Mouse (Mus musculus): Measurements from ENCODE around the gene Gm7579. TPM values are rescaled to one million over a fixed set of nuclear protein-coding genes. Genes with fewer than 3 reads are reported as not detected.
"Not testable (repeated sequence)": the region's sequence is repeated elsewhere in the genome, so short reads cannot be mapped to it uniquely, and the experiment has no call there.

The Gm7579 gene
- polyA plus RNA-seq, 1 experiment from 2014 or later = not detected

DNA sequence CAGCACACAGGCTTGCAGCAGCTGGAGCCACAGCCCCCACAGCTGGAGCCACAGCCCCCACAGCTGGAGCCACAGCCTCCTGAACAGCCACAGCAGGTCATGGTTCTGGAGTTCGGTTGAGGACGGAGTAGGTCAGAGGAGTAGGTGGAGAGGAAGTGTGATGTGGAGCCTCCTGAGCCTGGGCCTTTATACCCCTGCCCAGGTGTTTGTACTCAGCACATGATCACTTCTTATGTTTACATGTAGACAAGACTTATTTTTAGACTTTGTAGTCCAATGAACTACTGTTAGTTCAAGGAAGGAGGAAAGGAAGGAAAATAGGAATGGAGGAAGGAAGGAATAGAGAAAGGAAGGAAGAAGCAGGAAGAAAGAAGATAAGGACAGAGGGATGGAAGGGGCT lies 29.3 kb downstream of the Gm7579 start, which contains the start of gene Gm40460:
Gene Gm40460, minus strand, starts transcription at position 101 of the 400 bp plus-strand sequence.
- 48% methylated on average over 2 of the region's 2 CpGs for WGBS (ENCODE audit: missing documents)
- no peak within 1 kb of the TSS for H3K4me3 ChIP-seq (ENCODE audit: inconsistent target)
- H3K27ac ChIP-seq = no peak within 1 kb of the TSS
- H3K79me2 ChIP-seq (ENCODE audit: inconsistent target) = no peaks in the 10 kb centered on the region
- H3K36me3 ChIP-seq (ENCODE audit: inconsistent target) = no peaks in the 10 kb centered on the region

DNA sequence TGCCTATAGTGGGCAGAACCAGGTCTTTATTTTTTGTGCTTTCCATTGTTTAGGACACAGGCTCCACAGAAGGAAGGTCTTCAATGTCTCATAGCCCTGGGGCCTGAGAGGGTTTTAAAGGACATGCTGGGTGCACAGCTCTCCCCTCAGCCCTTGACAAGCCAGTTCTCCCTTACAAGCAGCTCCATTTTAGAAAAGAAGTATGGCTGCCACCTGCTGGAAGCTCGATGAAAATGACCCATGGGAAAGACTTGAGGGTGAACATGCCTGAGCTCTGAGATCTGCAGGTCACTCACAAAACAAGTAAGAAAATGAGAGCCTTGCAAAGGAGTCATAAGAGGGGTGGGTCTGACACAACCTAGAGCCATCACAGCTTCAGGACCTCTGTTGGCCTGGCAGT lies 38.2 kb downstream of the Gm7579 start:
- no peak overlapping the region for H3K4me3 ChIP-seq (ENCODE audit: inconsistent target)
- no peak overlapping the region for H3K27ac ChIP-seq
- H3K36me3 ChIP-seq (ENCODE audit: inconsistent target) = no peaks in the 10 kb centered on the region
- WGBS (ENCODE audit: missing documents) = 0% methylated on average over 1 of the region's 1 CpGs
- H3K79me2 ChIP-seq (ENCODE audit: inconsistent target) = no peaks in the 10 kb centered on the region

DNA sequence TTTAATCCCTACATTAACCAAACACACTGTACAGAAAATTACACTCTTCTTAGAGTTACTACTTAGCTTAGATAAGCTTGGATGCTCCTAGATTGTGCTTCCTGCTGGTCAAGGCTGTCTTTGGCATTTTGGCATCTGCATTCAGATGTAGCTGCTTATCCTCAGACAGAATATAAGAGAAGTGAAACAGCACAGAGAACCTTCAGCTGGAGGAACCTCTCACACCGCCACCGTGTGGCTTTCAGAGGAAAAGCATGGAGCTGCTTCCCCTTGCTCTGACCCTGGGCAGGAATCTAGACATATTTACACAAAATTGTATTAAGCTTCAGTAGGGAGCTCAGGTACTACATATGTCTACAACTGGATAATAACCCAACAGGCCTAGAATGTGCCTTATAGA lies 43.9 kb downstream of the Gm7579 start:
- H3K79me2 ChIP-seq (ENCODE audit: inconsistent target) = no peaks in the 10 kb centered on the region
- 4% methylated on average over 2 of the region's 2 CpGs for WGBS (ENCODE audit: missing documents)
- H3K4me3 ChIP-seq (ENCODE audit: inconsistent target) = no peak overlapping the region
- no peak overlapping the region for H3K27ac ChIP-seq
- no peaks in the 10 kb centered on the region for H3K36me3 ChIP-seq (ENCODE audit: inconsistent target)

DNA sequence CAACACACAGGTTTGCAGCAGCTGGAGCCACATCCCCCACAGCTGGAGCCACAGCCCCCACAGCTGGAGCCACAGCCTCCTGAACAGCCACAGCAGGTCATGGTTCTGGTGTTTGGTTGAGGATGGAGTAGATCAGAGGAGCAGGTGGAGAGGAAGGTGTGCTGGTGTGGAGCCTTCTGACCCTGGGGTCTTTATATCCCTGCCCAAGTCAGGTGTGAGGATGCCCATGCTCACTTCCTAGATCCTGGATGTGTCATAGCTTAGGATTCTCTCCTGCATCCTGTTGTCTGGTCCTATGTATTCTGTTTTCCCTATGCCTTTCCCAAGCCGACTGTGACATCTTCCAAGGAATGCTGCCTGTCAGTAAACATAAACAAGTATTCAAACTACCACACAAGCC lies 46.6 kb downstream of the Gm7579 start, which contains the start of gene Gm2431:
Gene Gm2431, minus strand, starts transcription at position 101 of the 400 bp plus-strand sequence.
- H3K79me2 ChIP-seq (ENCODE audit: inconsistent target); H3K4me3 ChIP-seq (ENCODE audit: inconsistent target); H3K27ac ChIP-seq; H3K36me3 ChIP-seq (ENCODE audit: inconsistent target): not testable (repeated sequence)
- WGBS (ENCODE audit: missing documents) = 29% methylated on average over 1 of the region's 1 CpGs

Other genes with a start within 250 kb of the Gm7579 start
- gene Mob2, start 150.8 kb upstream of the Gm7579 start, polyA plus RNA-seq (2018) = 22.8 to 35.4 TPM (median 31.3 TPM) in 3 replicates
- gene Dusp8, start 116.0 kb upstream of the Gm7579 start, polyA plus RNA-seq (2018) = 0.22 to 1.2 TPM (median 0.47 TPM) in 3 replicates
- gene Gm45618, start 91.1 kb upstream of the Gm7579 start, polyA plus RNA-seq (2018) = not detected in 3 replicates
- not detected in 3 replicates for gene Gm39115, start 75.8 kb upstream of the Gm7579 start, polyA plus RNA-seq (2018)
- not detected in 3 replicates for gene Gm45337, start 67.3 kb upstream of the Gm7579 start, polyA plus RNA-seq (2018)
- not detected in 3 replicates for gene Gm29735, start 54.7 kb upstream of the Gm7579 start, polyA plus RNA-seq (2018)
- not detected in 3 replicates for gene Gm4553, start 46.1 kb upstream of the Gm7579 start, polyA plus RNA-seq (2018)
- gene Krtap5-2, start 35.9 kb upstream of the Gm7579 start, polyA plus RNA-seq (2018) = not detected in 3 replicates
- not detected in 3 replicates for gene Gm10153, start 21.5 kb upstream of the Gm7579 start, polyA plus RNA-seq (2018)
- gene Krtap5-3, start 10.5 kb upstream of the Gm7579 start, polyA plus RNA-seq (2018) = not detected in 3 replicates
- not detected in 3 replicates for gene Krtap5-5, start 18.1 kb downstream of the Gm7579 start, polyA plus RNA-seq (2018)
- gene Gm40460, start 29.2 kb downstream of the Gm7579 start, polyA plus RNA-seq (2018) = not detected in 3 replicates
- gene Gm2431, start 46.5 kb downstream of the Gm7579 start, polyA plus RNA-seq (2018) = not detected in 3 replicates
- not detected in 3 replicates for gene Gm4559, start 62.5 kb downstream of the Gm7579 start, polyA plus RNA-seq (2018)
- gene Krtap5-1, start 85.3 kb downstream of the Gm7579 start, polyA plus RNA-seq (2018) = not detected in 3 replicates
- not detected in 3 replicates for gene Krtap5-4, start 91.7 kb downstream of the Gm7579 start, polyA plus RNA-seq (2018)
- not detected in 3 replicates for gene Ifitm10, start 161.9 kb downstream of the Gm7579 start, polyA plus RNA-seq (2018)
- 9.6 to 6,145 TPM (median 21.2 TPM) in 3 replicates for gene Gm49369, start 170.8 kb downstream of the Gm7579 start, polyA plus RNA-seq (2018)
- gene Ctsd, start 176.2 kb downstream of the Gm7579 start, polyA plus RNA-seq (2018) = 15,815 to 17,787 TPM (median 16,857 TPM) in 3 replicates
- 3.2 to 10.3 TPM (median 4.8 TPM) in 3 replicates for gene Syt8, start 223.0 kb downstream of the Gm7579 start, polyA plus RNA-seq (2018)
- 13.4 to 20.6 TPM (median 18.0 TPM) in 3 replicates for gene Tnni2, start 229.9 kb downstream of the Gm7579 start, polyA plus RNA-seq (2018)
- gene Lsp1, start 248.9 kb downstream of the Gm7579 start, polyA plus RNA-seq (2018) = 30.8 to 130 TPM (median 114 TPM) in 3 replicates

Data from macrophage (primary cell).